Mouse (Mus musculus) liver, adult (tissue): Measurements from ENCODE around the gene Myrip.

Source experiments
- GATA4 ChIP-seq: IDR thresholded peaks from 2 replicates; pipeline ENCODE4 v1.6.1; 2014; ENCODE audit warnings: mild to moderate bottlenecking, low read length; ENCODE audit not compliant: insufficient replicate concordance

Myrip gene

DNA sequence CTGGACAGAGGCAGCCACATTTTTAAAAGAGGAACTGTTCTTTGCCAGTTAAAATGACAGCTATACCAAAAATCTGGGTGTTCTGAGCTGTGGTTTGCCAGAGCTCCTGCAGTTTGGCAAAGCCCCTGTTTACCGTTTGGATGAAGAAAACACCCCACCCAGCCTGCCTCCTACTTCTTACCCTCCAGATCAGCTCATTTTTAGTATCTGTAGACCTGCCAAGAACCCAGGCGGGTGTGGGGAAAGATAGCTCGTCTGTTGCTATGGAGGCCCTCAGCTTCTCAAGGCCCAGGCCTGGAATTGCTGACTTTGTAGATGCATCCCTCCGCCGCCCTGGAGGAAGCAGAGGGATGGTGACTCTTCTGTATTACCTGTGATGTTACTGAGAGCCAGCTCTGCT is 102.3 kb downstream of the Myrip start:
- TF ChIP-seq GATA4, result no peak

DNA sequence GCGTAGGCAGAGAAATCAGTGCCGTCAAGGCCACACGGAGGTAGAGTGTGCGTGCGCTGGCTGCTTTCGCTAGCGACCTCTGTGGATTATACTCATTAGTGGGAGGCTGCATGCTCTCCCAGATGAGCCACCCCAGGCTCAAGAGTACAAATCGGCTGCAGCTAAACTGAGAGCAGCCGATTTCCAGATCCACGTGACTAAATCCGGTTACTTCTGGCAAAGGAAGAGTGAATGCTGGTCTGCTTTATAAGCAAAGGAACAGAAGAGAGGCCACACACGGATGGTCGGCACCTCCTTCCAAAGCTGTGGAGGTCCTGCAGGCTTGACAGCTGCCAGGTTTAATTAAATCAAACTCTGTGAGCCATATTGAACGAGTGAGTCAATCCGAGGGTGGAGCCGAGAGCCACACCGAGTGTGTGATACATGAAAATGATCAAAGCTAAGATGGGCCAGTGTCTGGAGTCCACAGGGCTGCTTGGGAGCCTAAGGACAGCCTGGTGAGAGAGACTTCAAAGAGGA is 108.4 kb downstream of the Myrip start:
- TF ChIP-seq GATA4, result no peak

- TF ChIP-seq GATA4, result no peak
Measured at GRCm38 (mm10) chr9:120410421-120410820, 109.1 kb downstream of the Myrip start.

- TF ChIP-seq GATA4, result no peak
Measured at GRCm38 (mm10) chr9:120415504-120415903, 114.2 kb downstream of the Myrip start.

DNA sequence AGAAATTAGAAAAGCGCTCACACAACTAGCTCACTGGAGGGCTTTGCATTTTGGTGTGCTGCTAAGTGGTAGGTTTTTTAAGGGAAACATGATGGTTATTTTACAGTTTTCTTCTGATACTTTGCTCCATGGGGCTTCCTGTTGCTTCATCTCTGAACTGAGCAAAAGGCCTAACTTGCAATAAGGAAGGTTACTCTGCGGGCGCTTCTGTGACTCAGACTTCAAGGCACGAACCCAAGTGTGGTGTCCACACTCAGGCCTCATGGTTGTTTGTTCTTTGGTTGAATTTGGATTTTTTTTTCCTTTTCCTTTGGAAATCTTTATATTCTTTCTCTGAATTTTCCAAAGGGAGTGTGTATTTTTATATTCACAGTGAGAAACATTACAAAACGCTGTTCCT is 114.8 kb downstream of the Myrip start:
- TF ChIP-seq GATA4, result no peak

GRCm38 (mm10) chr9:120416729-120417128 is 115.4 kb downstream of the Myrip start:
- no peak for TF ChIP-seq GATA4

GRCm38 (mm10) chr9:120418582-120418981 is 117.3 kb downstream of the Myrip start:
- no peak for TF ChIP-seq GATA4

DNA sequence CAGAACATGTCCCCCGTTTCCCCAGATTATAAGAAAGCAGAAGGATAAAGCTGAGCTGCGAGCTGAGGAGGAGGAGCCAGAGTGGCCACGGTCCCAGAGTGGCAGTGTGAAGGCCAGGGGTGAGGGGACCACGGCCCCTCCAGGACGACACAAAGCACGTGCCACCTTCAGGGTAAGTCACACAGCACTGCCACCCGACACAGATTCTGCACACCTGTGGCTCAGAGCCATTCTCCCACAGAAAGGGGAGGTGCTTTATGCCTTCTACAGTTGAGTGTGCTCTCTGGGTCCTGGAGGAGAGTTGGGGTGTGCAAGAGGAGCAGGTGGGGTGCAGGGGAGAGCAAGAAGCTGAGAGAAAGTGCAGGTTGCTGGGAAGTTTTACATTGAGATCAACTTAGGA is 123.3 kb downstream of the Myrip start:
- TF ChIP-seq GATA4, result no peak

- no peak for TF ChIP-seq GATA4
Measured at GRCm38 (mm10) chr9:120425768-120426167, 124.5 kb downstream of the Myrip start.

GRCm38 (mm10) chr9:120428181-120428580 is 126.9 kb downstream of the Myrip start:
- no peak for TF ChIP-seq GATA4

GRCm38 (mm10) chr9:120433747-120434146 is 132.4 kb downstream of the Myrip start:
- no peak for TF ChIP-seq GATA4

DNA sequence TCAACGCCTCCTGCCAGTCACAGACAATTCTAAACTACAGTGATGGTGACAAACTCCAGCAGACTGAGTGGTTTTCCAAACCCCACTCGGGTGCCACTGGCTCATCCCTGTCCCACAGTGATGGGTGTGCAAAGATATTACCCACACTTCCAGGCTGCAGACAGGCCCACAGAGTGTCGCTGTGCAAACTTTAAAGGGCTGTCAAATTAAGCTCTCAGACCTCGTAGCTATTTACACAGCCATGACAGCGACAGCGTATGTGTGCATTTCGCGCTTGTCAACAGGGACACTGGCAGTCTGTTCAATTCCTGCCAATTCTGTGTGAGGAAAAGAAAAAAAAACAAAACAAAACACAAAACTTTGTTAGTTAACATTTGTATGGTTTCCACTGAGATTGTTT is 134.5 kb downstream of the Myrip start:
- no peak for TF ChIP-seq GATA4

GRCm38 (mm10) chr9:120436854-120437253 is 135.5 kb downstream of the Myrip start:
- TF ChIP-seq GATA4, result no peak

GRCm38 (mm10) chr9:120437266-120437876 is 136.1 kb downstream of the Myrip start:
- no peak for TF ChIP-seq GATA4

- TF ChIP-seq GATA4, result no peak
Measured at GRCm38 (mm10) chr9:120438350-120438749, 137.0 kb downstream of the Myrip start.

- no peak for TF ChIP-seq GATA4
Measured at GRCm38 (mm10) chr9:120438781-120439180, 137.5 kb downstream of the Myrip start.

DNA sequence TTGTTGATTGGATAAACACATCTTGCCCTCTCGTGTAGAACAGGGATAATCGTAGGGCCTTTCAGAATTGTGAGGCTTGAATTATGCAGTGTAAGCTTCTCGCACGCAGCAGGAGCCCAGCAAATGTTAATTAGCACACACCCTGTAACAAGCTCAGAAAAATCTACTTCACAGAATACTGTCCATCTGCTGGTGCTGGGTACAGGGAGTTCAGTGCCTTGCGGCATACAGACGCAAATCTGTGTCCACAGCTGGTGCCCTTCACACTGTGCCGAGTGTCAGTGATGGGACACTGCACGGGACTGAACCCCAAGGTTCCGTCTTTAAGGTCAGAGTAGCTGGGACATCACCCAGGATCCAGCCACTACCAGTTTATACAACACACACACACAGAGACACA is 143.3 kb downstream of the Myrip start:
- TF ChIP-seq GATA4, result no peak
